Mouse (Mus musculus) layer of hippocampus, adult 2 months (tissue): ENCODE data around the gene Atp12a. TPM values are rescaled to one million over a fixed set of nuclear protein-coding genes. Genes with fewer than 3 reads are reported as not detected.

ENCODE experiments used
- DNase-seq, 2 experiments: peaks; one replicate each; pipeline ENCODE4 v3.0.0; 2022; ENCODE audit warnings: low spot score in 2 of 2
- H3K27ac ChIP-seq: fragments of 200-600 bp; 2 replicates; pipeline ENCODE4 v1.8.1; 2022
- H3K4me3 ChIP-seq: fragments of 200-600 bp; 2 replicates; pipeline ENCODE4 v1.8.1; 2022; ENCODE audit warnings: mild to moderate bottlenecking
- CTCF ChIP-seq: fragments of 200-600 bp; conservative IDR thresholded peaks from 2 replicates; pipeline ENCODE4 v1.8.1; 2022; ENCODE audit warnings: antibody characterized with exemption, mild to moderate bottlenecking, moderate library complexity
- total RNA-seq, 2 experiments: library from RNA; stranded (reverse); gene quantifications; 2 replicates each; pipeline ENCODE4 v1.2.3; 2021

Atp12a gene
- total RNA-seq, 2 experiments from 2014 or later: not detected

GRCm38 (mm10) chr14:56393704-56394312, 28.9 kb downstream of the Atp12a start:
- Histone ChIP-seq H3K4me3 (no peak overlapping the region), H3K27ac (no peak overlapping the region)
- DNase-seq: no peak
- TF ChIP-seq CTCF: no peak

GRCm38 (mm10) chr14:56398001-56398400, 33.1 kb downstream of the Atp12a start:
- H3K4me3 ChIP-seq: no peak overlapping the region
- peak; percentile 16 to 34 for DNase-seq
- H3K27ac ChIP-seq: no peak overlapping the region
- TF ChIP-seq CTCF: peak; percentile 86

- Histone ChIP-seq H3K4me3 (no peak within 1 kb of the TSS), H3K27ac (no peak within 1 kb of the TSS)
- no peak for TF ChIP-seq CTCF
- DNase-seq: no peak
These were observed 37.6 kb downstream of the Atp12a start, which contains the start of gene Rnf17 for GRCm38 (mm10) chr14:56402311-56403071. Rnf17 (plus strand) TSS chr14:56402581.

- Histone ChIP-seq H3K27ac (no peak overlapping the region), H3K4me3 (no peak overlapping the region)
- TF ChIP-seq CTCF: no peak
- no peak for DNase-seq
These were observed 38.2 kb downstream of the Atp12a start for GRCm38 (mm10) chr14:56403072-56403375.

Other genes starting within 250 kb of the Atp12a start
- gene Gzme, start 244.4 kb upstream of the Atp12a start, total RNA-seq: not detected
- not detected for gene Gzmd, start 232.5 kb upstream of the Atp12a start, total RNA-seq
- gene Gzmg, start 205.5 kb upstream of the Atp12a start, total RNA-seq: not detected
- not detected for gene Gzmn, start 190.5 kb upstream of the Atp12a start, total RNA-seq
- not detected for gene Gzmf, start 153.7 kb upstream of the Atp12a start, total RNA-seq
- not detected for gene Gzmc, start 130.4 kb upstream of the Atp12a start, total RNA-seq
- gene Gzmb, start 102.8 kb upstream of the Atp12a start, total RNA-seq: not detected
- gene Rnf17, start 37.5 kb downstream of the Atp12a start, total RNA-seq: under 1 TPM; 0.51 to 0.79 TPM
- 1 to 10 TPM; 3.5 to 3.6 TPM for gene Cenpj, start 210.4 kb downstream of the Atp12a start, total RNA-seq
- 1 to 10 TPM; 4.3 to 5.0 TPM for gene Parp4, start 210.6 kb downstream of the Atp12a start, total RNA-seq